Mouse (Mus musculus) C2C12 (cell line): ENCODE measurements around the gene Brpf1.

Source experiments
- CTCF ChIP-seq: IDR thresholded peaks from one replicate; pipeline ENCODE4 v1.5.1; 2011; ENCODE audit not compliant: control insufficient read depth, insufficient read depth, insufficient read length
- MYOD1 ChIP-seq: IDR thresholded peaks from one replicate; pipeline ENCODE4 v1.6.1; 2011; ENCODE audit warnings: low read depth; ENCODE audit not compliant: control insufficient read depth, insufficient read length

DNA sequence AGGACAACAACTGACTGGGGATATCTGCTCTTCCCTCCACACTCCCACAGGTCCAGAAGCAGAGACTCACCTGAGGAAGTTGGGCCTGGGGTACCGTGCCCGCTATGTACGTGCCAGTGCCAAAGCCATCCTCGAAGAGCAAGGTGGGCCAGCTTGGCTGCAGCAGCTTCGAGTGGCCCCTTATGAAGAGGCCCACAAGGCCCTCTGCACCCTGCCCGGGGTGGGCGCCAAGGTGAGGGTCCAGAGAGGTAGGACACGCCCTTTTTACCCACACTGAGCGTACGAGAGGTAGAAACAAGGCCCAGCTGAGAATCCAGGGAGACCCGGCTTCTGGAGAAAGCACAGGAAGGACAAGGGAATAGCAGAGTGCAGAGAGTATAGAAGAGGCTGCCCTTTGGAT is 24.8 kb downstream of the Brpf1 start:
- TF ChIP-seq CTCF = no peak
- TF ChIP-seq MYOD1 = no peak
